Mouse (Mus musculus) mouse trophoblast stem cell (cell line): ENCODE measurements around the gene Sin3a.

Experiments used
- in situ Hi-C, 2 experiments: fragments of 300-500 bp; cut with MseI, MboI; formaldehyde crosslinking; loops; 2 replicates in 1 of 2; 3 replicates in 1 of 2; pipeline ENCODE4 v1.15.1; 2025

The Sin3a gene

DNA sequence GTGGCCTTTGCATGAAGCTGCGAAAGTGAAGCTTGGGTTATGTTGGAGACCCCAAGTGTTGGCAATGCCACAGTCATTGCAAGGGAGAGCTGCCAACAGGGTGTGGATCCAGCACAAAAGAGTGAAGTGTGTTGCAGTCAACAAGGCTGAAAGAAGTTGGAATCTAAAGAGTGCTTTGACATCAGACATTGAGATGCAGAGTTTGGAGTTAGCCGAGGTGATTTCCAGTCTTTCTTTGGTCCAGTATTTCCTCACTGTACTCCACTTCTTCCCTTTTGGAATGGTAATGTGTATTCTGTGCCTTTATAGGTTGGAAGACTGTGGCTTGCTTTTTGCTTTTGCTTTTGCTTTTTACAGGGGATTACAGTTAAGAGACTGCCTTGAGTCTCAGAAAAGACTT is 94.3 kb downstream of the Sin3a start:
- in situ Hi-C loops: no loop called here

DNA sequence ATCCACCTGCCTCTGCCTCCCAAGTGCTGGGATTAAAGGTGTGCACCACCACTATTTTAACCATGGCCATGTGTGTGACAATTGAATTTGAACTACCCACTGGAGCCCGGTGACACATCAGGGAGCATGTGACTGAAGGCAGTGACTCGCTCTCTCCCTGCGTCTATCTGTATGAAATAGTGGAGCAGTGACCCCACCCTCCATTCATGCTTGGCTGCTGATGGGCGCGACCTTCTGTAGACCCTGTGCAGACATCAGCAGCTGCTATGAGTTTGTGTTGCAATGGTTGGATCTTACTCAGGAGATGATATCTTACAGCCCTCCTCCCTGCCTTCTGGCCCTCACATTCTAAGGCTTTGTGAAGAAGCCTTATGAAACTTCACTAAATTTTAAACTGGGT is 96.6 kb downstream of the Sin3a start:
- in situ Hi-C loops: no loop called here
